Mouse (Mus musculus) hindbrain, embryonic 10.5 days (tissue): ENCODE results near the gene Vipas39. TPM values are rescaled to one million over a fixed set of nuclear protein-coding genes. Genes with fewer than 3 reads are reported as not detected.

ENCODE experiments used
- DNase-seq: peaks from one replicate; pipeline ENCODE4 v3.0.0-alpha.2; 2017; ENCODE audit warnings: low spot score
- H3K27ac ChIP-seq: fragments of 300-500 bp; sonication (generic); 2 replicates; pipeline ENCODE4 v1.5.1; 2016; ENCODE audit warnings: mild to moderate bottlenecking, moderate library complexity
- H3K27me3 ChIP-seq: fragments of 300-500 bp; sonication (generic); 2 replicates; pipeline ENCODE4 v1.6.1; 2016; ENCODE audit warnings: mild to moderate bottlenecking; ENCODE audit not compliant: poor library complexity, insufficient read depth, severe bottlenecking
- H3K36me3 ChIP-seq: fragments of 300-500 bp; sonication (generic); 2 replicates; pipeline ENCODE4 v1.6.1; 2016; ENCODE audit warnings: mild to moderate bottlenecking, moderate library complexity
- H3K4me1 ChIP-seq: fragments of 300-500 bp; sonication (generic); replicated peaks from 2 replicates; pipeline ENCODE4 v1.6.1; 2016; ENCODE audit warnings: mild to moderate bottlenecking
- H3K4me3 ChIP-seq: fragments of 300-500 bp; sonication (generic); 2 replicates; pipeline ENCODE4 v1.5.1; 2016; ENCODE audit warnings: mild to moderate bottlenecking, moderate library complexity
- H3K9me3 ChIP-seq: fragments of 300-500 bp; sonication (generic); 2 replicates; pipeline ENCODE4 v1.6.1; 2016; ENCODE audit warnings: mild to moderate bottlenecking, moderate library complexity
- WGBS: fragments of 180-500 bp; shearing (Covaris S2); methylation state at CpG from one replicate; pipeline ENCODE4 v1.1.7; 2016; 5-methylcytosine and 5-hydroxymethylcytosine counted together
- polyA plus RNA-seq: library from polyadenylated mRNA; unstranded; fragments of >200 nt; fragmentation: Nextera tagmentation; extraction: Ambion mirVana; gene quantifications from 2 replicates; pipeline ENCODE4 v1.2.1, GENCODE M21; 2016

The Vipas39 gene
- polyA plus RNA-seq, 1 experiment from 2014 or later = 67.0 TPM

DNA sequence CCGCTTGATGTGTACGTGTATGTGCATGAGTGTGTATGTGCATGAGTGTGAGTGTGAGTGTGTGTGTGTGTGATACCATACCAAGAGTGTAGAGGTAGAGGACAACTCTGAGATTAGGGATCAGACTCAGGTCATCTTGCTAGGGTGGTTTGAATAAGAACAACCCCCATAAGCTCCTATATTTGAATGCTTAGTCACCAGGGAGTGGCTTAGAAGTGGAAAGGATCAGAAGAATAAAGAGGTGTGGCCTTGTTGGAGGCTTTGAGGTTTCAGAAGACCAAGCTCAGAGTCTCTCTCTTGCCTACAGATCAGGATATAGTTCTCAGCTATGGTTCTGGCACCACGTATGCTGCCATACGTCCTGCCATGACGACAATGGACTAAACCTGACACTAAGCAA lies 9.4 kb downstream of the Vipas39 start:
- Histone ChIP-seq H3K4me1 (no peaks in the 10 kb centered on the region), H3K4me3 (no peak overlapping the region), H3K36me3 (peaks cover 97% of the 10 kb centered on the region), H3K27ac (no peak overlapping the region), H3K9me3 (no peaks in the 10 kb centered on the region), H3K27me3 (no peaks in the 10 kb centered on the region)
- WGBS = 92% methylated on average over 5 of the region's 5 CpGs
- no peak for DNase-seq

- H3K9me3 ChIP-seq = no peaks in the 10 kb centered on the region
- no peak for DNase-seq
- H3K36me3 ChIP-seq = peaks cover 97% of the 10 kb centered on the region
- no peaks in the 10 kb centered on the region for H3K4me1 ChIP-seq
- no peak overlapping the region for H3K4me3 ChIP-seq
- 94% methylated on average over 6 of the region's 6 CpGs for WGBS
- no peaks in the 10 kb centered on the region for H3K27me3 ChIP-seq
- H3K27ac ChIP-seq = no peak overlapping the region
These were observed 12.2 kb downstream of the Vipas39 start for GRCm38 (mm10) chr12:87253878-87254277.

DNA sequence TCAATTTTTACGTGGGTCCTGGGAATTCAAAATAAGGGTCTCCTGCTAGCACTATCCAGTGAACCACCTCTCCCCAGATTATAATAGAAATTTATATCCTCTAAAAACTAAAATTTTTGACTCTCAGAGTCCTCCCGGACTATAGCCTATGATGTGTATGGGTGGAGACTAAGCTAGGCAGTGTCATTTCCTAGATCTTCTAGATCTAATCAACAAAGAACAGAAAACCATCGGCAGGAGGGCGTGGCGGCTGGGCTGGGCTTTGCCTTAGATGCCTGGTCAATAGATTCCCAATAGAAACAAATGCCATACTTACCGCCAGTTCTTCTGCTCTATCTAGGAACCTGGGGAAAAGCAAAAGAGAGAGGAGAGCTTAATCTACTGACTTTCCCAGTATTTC lies 15.9 kb downstream of the Vipas39 start:
- Histone ChIP-seq H3K27me3 (no peaks in the 10 kb centered on the region), H3K9me3 (no peaks in the 10 kb centered on the region), H3K4me1 (no peaks in the 10 kb centered on the region), H3K4me3 (no peak overlapping the region), H3K36me3 (peaks cover 92% of the 10 kb centered on the region), H3K27ac (no peak overlapping the region)
- WGBS = 90% methylated on average over 6 of the region's 6 CpGs
- DNase-seq = no peak

GRCm38 (mm10) chr12:87238632-87239031 lies 27.4 kb downstream of the Vipas39 start, which contains the start of gene Noxred1:
Gene Noxred1, minus strand, starts transcription at chr12:87238732.
- Histone ChIP-seq H3K36me3 (peaks cover 62% of the 10 kb centered on the region), H3K4me1 (no peaks in the 10 kb centered on the region), H3K9me3 (no peaks in the 10 kb centered on the region), H3K27me3 (no peaks in the 10 kb centered on the region), H3K27ac (no peak within 1 kb of the TSS), H3K4me3 (no peak within 1 kb of the TSS)
- no peak for DNase-seq
- 97% methylated on average over 1 of the region's 1 CpGs for WGBS

GRCm38 (mm10) chr12:87236882-87237483 lies 29.1 kb downstream of the Vipas39 start:
- 87% methylated on average over 5 of the region's 5 CpGs for WGBS
- H3K9me3 ChIP-seq = no peaks in the 10 kb centered on the region
- H3K4me1 ChIP-seq = no peaks in the 10 kb centered on the region
- no peaks in the 10 kb centered on the region for H3K27me3 ChIP-seq
- no peak for DNase-seq
- no peak overlapping the region for H3K27ac ChIP-seq
- peaks cover 49% of the 10 kb centered on the region for H3K36me3 ChIP-seq
- no peak overlapping the region for H3K4me3 ChIP-seq

DNA sequence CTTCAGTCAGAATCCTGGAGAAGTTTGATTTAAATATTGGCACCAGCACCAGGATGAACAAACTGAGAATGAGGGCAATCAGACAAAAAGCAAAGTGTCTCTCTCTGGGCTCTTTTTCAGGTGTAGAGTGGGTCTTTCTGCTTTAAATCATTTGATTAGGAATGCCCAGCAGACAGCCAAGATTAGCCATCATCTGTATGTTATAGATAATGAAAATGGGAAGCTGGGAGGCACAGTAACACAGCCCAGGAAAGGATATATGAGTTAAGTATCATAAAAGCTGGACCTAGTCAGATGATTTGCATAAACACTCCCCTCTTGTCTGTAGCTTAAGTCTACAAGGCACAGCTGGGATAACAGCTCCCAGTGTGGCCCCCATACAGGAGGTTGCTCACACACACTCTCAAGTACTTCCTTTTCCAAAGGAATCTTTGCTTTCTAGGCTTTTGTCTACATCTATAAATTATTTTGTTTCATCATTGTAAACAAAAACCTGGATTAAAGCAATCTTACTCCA lies 35.6 kb downstream of the Vipas39 start:
- Histone ChIP-seq H3K4me3 (no peak overlapping the region), H3K27ac (no peak overlapping the region), H3K36me3 (no peaks in the 10 kb centered on the region), H3K4me1 (no peaks in the 10 kb centered on the region), H3K27me3 (no peaks in the 10 kb centered on the region), H3K9me3 (no peaks in the 10 kb centered on the region)
- no peak for DNase-seq

GRCm38 (mm10) chr12:87229633-87230032 lies 36.4 kb downstream of the Vipas39 start:
- Histone ChIP-seq H3K36me3 (no peaks in the 10 kb centered on the region), H3K9me3 (no peaks in the 10 kb centered on the region), H3K27me3 (no peaks in the 10 kb centered on the region), H3K4me3 (no peak overlapping the region), H3K4me1 (no peaks in the 10 kb centered on the region), H3K27ac (no peak overlapping the region)
- DNase-seq = no peak
- WGBS = 90% methylated on average over 2 of the region's 2 CpGs

DNA sequence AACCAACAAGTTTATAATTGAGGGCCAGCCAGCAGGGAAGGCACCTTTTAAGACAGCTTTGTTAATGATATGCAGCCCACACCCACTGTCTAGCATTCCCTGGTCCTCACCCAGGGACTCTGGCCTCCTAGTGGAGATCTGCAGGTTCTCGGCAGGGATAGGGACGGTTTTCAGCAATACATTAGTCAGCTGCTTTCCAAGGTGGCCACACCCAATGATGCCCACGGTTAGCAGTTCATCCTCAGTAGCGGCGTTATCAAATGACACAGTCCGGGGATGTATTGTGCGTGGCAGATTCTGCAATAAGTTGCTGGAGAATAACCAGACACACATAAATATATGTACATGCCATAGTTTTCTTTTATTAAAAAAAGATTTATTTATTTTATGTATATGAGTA lies 39.3 kb downstream of the Vipas39 start:
- no peaks in the 10 kb centered on the region for H3K4me1 ChIP-seq
- no peak overlapping the region for H3K27ac ChIP-seq
- H3K4me3 ChIP-seq = no peak overlapping the region
- no peaks in the 10 kb centered on the region for H3K27me3 ChIP-seq
- H3K36me3 ChIP-seq = no peaks in the 10 kb centered on the region
- no peak for DNase-seq
- 76% methylated on average over 7 of the region's 7 CpGs for WGBS
- H3K9me3 ChIP-seq = no peaks in the 10 kb centered on the region

GRCm38 (mm10) chr12:87224950-87225349 lies 41.1 kb downstream of the Vipas39 start:
- 76% methylated on average over 10 of the region's 10 CpGs for WGBS
- Histone ChIP-seq H3K27me3 (no peaks in the 10 kb centered on the region), H3K4me3 (no peak overlapping the region), H3K4me1 (no peaks in the 10 kb centered on the region), H3K27ac (no peak overlapping the region), H3K36me3 (no peaks in the 10 kb centered on the region), H3K9me3 (no peaks in the 10 kb centered on the region)
- no peak for DNase-seq

GRCm38 (mm10) chr12:87219362-87219761 lies 46.7 kb downstream of the Vipas39 start:
- H3K4me3 ChIP-seq = no peak overlapping the region
- DNase-seq = no peak
- H3K27me3 ChIP-seq = no peaks in the 10 kb centered on the region
- H3K4me1 ChIP-seq = no peaks in the 10 kb centered on the region
- no peaks in the 10 kb centered on the region for H3K9me3 ChIP-seq
- no peak overlapping the region for H3K27ac ChIP-seq
- WGBS = 84% methylated on average over 7 of the region's 7 CpGs
- no peaks in the 10 kb centered on the region for H3K36me3 ChIP-seq

GRCm38 (mm10) chr12:87217596-87217995 lies 48.5 kb downstream of the Vipas39 start:
- Histone ChIP-seq H3K4me1 (no peaks in the 10 kb centered on the region), H3K36me3 (no peaks in the 10 kb centered on the region), H3K4me3 (no peak overlapping the region), H3K9me3 (no peaks in the 10 kb centered on the region), H3K27ac (no peak overlapping the region), H3K27me3 (no peaks in the 10 kb centered on the region)
- no peak for DNase-seq

DNA sequence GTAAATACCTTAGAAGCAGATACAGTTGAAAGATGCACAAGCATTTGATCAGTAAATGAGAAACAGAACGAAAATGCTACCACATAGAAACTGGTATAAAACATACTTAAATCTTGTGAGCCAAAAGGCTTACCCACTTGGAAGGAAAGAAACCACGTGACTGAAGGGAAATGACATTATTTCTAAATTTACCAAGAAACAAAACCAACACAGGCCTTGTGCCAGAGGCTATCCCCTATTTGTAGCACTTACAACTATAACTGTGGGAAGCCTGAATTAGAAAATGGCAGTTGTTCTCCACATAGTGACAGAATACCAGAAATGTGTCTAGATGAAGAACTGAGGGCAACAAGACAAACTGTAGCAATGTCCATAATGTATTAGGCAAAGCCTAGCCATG lies 50.0 kb downstream of the Vipas39 start:
- Histone ChIP-seq H3K27ac (no peak overlapping the region), H3K36me3 (no peaks in the 10 kb centered on the region), H3K9me3 (no peaks in the 10 kb centered on the region), H3K4me3 (no peak overlapping the region), H3K27me3 (no peaks in the 10 kb centered on the region), H3K4me1 (no peaks in the 10 kb centered on the region)
- no peak for DNase-seq
- 74% methylated on average over 2 of the region's 2 CpGs for whole genome bisulfite sequencing

DNA sequence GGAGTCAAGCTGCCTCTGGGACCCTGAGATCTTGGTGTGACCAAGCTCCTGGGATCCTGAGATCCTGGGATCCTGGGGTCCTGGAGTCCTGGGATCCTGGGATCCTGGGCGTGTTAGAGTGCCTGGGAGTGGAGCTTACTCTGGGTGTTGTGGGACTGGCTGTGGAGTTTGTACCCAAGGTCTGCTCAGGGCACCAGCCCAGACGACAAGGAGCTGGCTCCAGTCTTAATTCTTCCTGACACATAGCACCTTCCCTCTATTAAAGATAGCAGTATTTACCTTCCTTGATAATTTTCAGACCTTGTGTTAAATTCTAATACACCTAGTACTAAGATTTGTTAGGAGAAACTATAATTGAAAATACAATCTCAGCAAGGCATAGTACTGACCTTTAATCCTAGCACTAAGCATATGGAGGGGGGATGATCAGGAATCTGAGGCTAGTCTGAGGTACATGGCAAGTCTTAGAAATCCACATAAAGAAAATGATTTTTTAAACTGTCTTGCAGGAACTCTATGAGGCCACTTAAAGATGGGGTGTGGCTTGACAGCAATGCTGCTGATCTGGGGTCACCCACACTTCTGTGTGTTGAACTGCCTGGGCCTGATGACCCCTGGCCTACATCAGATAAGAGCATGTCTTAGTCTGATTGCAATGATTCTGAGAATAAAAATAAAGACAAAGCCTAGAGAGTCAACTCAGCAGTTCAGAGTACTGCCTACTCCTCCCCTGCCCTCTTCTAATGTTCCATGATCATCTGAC lies 53.0 kb downstream of the Vipas39 start:
- Histone ChIP-seq H3K9me3 (no peaks in the 10 kb centered on the region), H3K27ac (no peak overlapping the region), H3K27me3 (no peaks in the 10 kb centered on the region), H3K4me1 (no peaks in the 10 kb centered on the region), H3K36me3 (no peaks in the 10 kb centered on the region), H3K4me3 (no peak overlapping the region)
- WGBS = 75% methylated on average over 2 of the region's 2 CpGs
- DNase-seq = no peak
